Mouse (Mus musculus) telencephalon, adult 2 months (tissue): ENCODE measurements around the gene Mrps18c.

ENCODE experiments used
- DNase-seq: peaks from one replicate; pipeline ENCODE4 v3.0.0-alpha.2; 2011; ENCODE audit warnings: low read depth, low spot score

Mrps18c gene

GRCm38 (mm10) chr5:100826531-100826930 lies 28.1 kb downstream of the Mrps18c start:
- DNase-seq: no peak

DNA sequence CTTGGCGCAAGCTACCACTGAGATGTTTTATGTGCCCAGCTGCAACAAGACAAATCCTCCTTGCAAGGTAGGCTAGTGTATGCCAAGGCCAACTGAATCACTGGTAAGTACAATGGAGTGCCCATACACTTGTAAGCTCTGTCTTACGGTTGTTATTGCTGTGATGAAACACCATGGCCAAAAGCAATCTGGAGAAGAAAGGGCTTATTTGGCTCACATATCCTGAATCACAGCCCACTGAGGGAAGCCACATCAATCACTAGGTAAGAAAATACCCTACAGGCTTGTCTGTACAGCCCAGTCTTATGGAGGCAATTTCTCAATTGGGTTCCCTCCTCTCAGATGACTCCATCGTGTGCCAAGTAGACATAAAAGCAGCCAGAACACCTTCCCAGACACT lies 30.3 kb downstream of the Mrps18c start:
- DNase-seq: no peak

DNA sequence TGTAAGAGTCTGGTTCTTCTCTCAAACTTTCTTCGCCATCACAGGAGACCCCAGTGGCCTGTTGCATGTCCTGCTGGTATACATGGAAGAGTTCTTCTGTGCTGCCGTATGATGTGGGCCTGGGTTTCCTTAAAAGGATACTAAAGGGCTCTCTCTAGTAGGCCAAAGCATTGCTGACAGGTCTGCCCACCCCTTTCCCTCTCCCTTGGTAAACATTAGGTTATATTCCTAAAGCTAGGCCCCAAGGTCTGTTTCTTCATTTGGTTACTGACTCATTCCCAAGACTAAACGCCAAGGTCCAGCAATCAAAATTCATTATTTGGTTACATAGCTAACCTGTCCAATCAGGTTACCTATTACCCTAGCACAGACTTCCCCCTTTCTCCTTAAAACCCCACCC lies 34.3 kb downstream of the Mrps18c start:
- no peak for DNase-seq

DNA sequence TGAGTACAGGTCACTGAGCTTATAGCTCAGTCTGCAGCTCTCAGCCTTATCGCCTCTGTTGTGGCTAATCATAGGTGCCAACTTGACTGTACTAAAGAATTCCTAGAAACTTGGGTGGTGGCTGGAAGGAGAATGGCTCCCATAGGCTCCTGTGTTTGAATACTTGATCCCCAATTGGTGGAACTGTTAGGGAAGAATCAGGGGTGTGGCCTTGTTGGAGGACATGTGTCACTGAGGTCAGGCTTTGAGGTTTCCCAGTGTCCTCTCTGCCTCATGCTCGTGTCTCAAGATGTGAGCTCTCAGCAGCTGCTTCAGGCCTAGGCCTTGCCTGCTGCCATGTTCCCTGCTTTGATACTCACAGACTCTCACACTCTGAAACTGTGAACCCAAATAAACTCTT lies 35.4 kb downstream of the Mrps18c start:
- DNase-seq: no peak

DNA sequence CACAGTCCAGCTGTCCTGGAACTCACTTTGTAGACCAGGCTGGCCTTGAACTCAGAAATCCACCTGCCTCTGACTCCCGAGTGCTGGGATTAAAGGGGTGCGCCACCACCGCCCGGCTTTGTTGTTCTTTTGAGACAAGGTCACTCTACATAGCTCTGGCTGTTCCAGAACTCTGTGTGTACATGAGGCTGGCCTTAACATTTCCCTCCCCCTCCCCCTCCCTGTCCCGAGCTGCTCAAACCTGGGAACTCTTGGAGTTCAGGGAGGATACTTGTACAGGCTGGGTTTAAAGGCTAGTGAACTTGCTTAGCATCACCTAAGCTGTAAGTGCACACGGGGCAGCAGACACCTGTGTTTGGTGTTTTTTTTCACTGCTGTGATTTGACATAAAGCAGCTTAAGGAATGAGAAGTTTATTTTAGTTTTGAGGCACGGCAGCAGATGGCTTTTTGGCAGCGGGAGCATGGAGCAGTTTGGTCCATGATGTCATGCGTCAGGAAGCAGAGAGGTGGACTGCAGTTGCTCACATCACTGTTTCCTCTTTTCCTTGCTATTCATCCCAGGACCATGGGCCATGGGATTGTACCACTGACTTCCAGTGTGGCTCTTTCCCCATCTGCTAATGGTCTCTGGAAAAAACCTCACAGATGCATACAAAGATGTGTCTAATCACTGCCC lies 37.6 kb downstream of the Mrps18c start:
- DNase-seq: no peak

- DNase-seq: no peak
These were observed 39.5 kb downstream of the Mrps18c start for GRCm38 (mm10) chr5:100837907-100838306.

- no peak for DNase-seq
These were observed 46.1 kb downstream of the Mrps18c start for GRCm38 (mm10) chr5:100844485-100844884.

DNA sequence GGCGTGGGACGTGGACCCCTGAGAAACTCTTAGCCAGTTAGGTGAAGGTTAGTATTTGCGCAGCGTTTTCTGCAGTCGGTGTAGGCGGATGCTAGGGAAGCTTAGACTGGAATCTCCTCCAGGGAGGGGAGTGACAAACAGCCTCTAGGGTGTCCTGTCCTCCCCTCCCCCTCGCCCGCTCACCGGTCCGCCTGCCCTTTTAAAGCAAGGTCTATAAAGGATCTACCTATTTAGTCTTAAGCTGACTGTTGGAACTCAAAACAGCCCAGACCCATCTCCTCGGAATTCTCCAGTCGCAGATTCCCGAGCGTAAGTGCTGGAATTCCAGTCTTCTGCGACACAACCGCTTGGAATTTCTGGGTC lies 47.0 kb downstream of the Mrps18c start, which contains the start of gene Gpat3:
Gene Gpat3 (plus strand): TSS at position 229 of the 363 bp plus-strand sequence.
- no peak for DNase-seq

DNA sequence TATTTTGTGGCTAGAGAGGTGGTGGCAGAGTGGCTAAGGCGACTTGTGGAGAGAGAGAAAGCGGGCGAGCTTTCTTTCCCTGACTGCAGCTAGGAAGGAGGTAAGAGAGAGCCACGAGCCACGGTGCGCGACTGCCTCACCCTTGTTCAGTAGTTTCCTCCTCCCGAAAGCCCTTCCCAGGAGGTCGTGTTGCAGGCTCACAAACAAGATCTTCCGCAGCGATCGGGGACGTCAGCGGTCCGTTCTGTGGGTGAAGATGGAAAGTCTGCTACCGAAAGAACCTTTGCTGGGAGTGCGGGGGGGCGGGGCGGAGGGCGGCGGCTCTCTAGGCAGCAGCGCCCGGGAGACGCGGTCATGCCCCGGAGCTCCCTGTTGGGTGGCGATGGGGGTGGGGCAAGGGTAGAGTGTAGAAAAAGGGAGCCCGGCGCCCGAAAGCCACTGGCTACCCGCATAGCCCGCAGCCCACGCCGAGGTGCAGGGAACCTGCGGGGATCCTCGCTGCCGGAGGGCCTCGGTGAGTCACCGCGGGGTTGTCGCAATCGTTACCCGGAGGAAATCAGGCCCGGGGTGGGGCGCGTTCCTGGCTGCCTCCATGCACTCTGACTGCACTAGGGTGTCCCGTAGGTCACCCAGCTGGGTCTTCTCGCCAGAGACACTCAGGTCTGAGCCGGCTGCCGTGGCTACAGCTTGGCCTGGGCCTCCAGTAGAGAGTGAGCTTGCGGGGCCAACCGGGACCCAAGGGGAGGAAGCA lies 47.6 kb downstream of the Mrps18c start:
- DNase-seq: no peak

GRCm38 (mm10) chr5:100846599-100846920 lies 48.1 kb downstream of the Mrps18c start:
- DNase-seq: no peak

- no peak for DNase-seq
These were observed 48.7 kb downstream of the Mrps18c start for GRCm38 (mm10) chr5:100847143-100847542.

DNA sequence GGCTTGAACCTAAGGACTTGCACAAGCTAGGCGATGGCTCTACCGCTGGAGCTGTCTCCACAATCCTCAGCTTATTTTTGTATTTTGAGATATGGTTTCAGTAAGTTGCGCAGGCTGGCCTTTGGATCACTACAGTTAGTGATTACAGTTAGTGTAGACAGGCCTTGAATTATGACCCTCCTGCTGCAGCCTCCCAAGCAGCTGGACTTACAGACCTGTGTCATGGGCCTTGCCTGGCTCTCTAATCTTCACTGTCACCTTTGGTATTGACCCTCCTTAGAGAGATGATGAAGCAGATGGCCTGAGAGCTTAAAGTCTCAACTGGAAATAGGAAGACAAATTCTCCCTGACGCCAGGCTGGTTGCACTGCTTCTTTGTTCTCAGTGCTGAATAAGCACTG lies 55.5 kb downstream of the Mrps18c start:
- DNase-seq: no peak
